Mouse (Mus musculus): ENCODE measurements at regions not wholly inside any gene's neighbourhood (a gene's known extent, or its start where the extent isn't known, plus 50 kb on each side); places are given as distances from the start of the nearest gene placed in this dataset.

DNA sequence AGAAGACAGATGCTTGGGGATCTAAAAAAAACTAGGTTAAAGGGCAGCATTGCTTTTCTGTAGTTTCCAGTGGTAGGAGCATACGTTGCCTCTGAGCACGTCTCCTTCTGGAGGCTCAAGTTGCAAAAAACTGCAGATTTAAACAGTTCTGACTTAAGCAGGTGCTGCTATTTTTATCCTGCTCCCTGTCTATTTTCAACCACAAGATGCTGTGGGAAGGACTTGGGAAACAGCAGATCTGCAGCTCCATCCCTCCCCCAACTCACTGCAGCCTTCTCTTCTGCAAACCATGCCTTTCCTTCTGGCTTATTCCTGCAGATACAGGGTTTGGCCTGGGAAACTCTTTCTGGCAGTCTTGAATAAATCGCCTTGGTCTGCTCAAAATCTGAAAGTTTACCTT is 422.1 kb downstream of the Brinp1 start:
- Histone ChIP-seq H3K4me1 (ENCODE audit: insufficient read depth) (no peaks in the 10 kb centered on the region), H3K36me3 (ENCODE audit: insufficient read depth) (no peaks in the 10 kb centered on the region), H3K27ac (ENCODE audit: low read depth, low read length) (no peak overlapping the region), H3K4me3 (ENCODE audit: low read depth, low read length) (no peak overlapping the region), H3K4me2 (ENCODE audit: low read depth) (no peak overlapping the region), H3K9me3 (ENCODE audit: low read length) (no peaks in the 10 kb centered on the region), H3K27me3 (ENCODE audit: insufficient read depth, low read length) (no peaks in the 10 kb centered on the region), H3K9ac (no peak overlapping the region)
- ATAC-seq, result 0 out of 2 replicates have a peak, but pooled peaks have one; percentile 18
- peak; percentile 11 for DNase-seq
- no peak for TF ChIP-seq CTCF (IDR thresholded peaks at IDR 0.05; ENCODE audit: low read depth)
- WGBS, result 75% methylated on average over 3 of the region's 3 CpGs

DNA sequence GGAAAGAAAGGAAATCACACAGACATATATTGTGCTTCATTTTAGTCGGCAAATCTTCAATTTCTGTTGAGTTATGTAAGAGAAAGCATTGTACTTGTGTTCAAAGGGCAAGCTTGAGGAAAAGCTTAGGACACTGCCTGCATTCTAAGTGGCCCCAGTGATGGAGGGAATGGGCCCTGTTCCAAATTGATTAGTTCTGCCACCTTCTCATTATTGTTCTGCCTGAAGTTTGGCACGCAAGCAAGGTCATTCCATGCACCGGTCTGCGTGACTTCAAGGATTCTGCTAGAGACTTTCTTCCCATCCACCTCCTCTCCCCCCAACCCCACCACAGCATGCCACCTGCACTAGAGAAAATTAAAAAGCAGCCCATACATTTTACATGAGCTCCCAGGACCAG is 466.2 kb downstream of the Brinp1 start:
- 57% methylated on average over 4 of the region's 4 CpGs for WGBS

DNA sequence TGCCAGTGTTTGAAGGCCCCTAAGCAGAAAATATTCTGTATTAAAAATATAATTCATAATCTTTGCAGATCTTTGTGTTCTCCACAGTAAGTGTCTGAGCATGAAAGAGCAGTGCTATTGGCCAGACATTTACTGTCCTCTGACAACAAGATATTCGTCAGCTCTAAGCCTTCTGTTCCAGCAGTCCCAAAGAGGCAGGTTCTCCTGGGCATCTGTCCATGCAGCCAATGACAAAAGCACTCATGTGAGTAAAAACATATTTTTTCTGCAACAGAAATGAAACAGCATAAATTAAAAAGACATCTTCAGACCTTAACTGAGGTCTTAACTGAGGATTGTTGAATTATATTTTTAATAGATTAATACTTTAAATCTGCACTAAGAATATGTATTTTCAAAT is 467.3 kb downstream of the Brinp1 start:
- Histone ChIP-seq H3K9me3 (ENCODE audit: low read length) (no peaks in the 10 kb centered on the region), H3K4me3 (ENCODE audit: low read depth, low read length) (no peak overlapping the region), H3K36me3 (ENCODE audit: insufficient read depth) (no peaks in the 10 kb centered on the region), H3K9ac (no peak overlapping the region), H3K27ac (ENCODE audit: low read depth, low read length) (no peak overlapping the region), H3K4me2 (ENCODE audit: low read depth) (no peak overlapping the region), H3K27me3 (ENCODE audit: insufficient read depth, low read length) (no peaks in the 10 kb centered on the region), H3K4me1 (ENCODE audit: insufficient read depth) (no peaks in the 10 kb centered on the region)
- DNase-seq, result no peak
- no peak for TF ChIP-seq CTCF (IDR thresholded peaks at IDR 0.05; ENCODE audit: low read depth)
- 51% methylated on average over 1 of the region's 1 CpGs for WGBS
- ATAC-seq, result no peak

More for the DNA sequence above, 466.2 kb downstream of the Brinp1 start:
- ATAC-seq (no peak), DNase-seq (no peak)
- H3K4me3 ChIP-seq (ENCODE audit: low read depth, low read length), result no peak overlapping the region
- H3K27ac ChIP-seq (ENCODE audit: low read depth, low read length), result no peak overlapping the region
- H3K9me3 ChIP-seq (ENCODE audit: low read length), result no peaks in the 10 kb centered on the region
- no peaks in the 10 kb centered on the region for H3K36me3 ChIP-seq (ENCODE audit: insufficient read depth)
- H3K27me3 ChIP-seq (ENCODE audit: insufficient read depth, low read length), result no peaks in the 10 kb centered on the region
- no peak overlapping the region for H3K9ac ChIP-seq
- TF ChIP-seq CTCF (IDR thresholded peaks at IDR 0.05; ENCODE audit: low read depth), result no peak
- H3K4me2 ChIP-seq (ENCODE audit: low read depth), result no peak overlapping the region
- no peaks in the 10 kb centered on the region for H3K4me1 ChIP-seq (ENCODE audit: insufficient read depth)

DNA sequence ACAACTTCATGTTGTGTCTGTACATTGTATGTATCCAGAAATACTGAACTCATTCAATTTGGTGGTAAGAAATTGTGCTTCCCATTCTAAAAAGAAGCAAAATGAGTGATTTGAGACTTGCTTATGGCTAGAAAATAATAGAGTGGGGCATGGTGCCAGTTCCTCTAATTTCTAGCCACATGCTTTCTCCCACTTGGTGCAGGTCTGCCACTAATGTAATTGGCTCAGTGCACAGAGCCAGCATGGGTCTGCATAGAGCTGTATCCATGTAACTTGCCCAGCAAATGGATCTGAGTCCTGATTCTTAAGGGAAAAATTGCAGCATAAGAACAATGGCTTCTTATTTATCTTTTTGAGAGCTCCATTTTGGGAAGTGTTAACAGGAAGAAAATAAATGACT is 492.4 kb downstream of the Brinp1 start:
- no peaks in the 10 kb centered on the region for H3K27me3 ChIP-seq (ENCODE audit: insufficient read depth, low read length)
- H3K4me2 ChIP-seq (ENCODE audit: low read depth), result no peak overlapping the region
- no peak for ATAC-seq
- H3K4me3 ChIP-seq (ENCODE audit: low read depth, low read length), result no peak overlapping the region
- no peak overlapping the region for H3K9ac ChIP-seq
- no peaks in the 10 kb centered on the region for H3K36me3 ChIP-seq (ENCODE audit: insufficient read depth)
- H3K27ac ChIP-seq (ENCODE audit: low read depth, low read length), result no peak overlapping the region
- no peak for TF ChIP-seq CTCF (IDR thresholded peaks at IDR 0.05; ENCODE audit: low read depth)
- no peaks in the 10 kb centered on the region for H3K9me3 ChIP-seq (ENCODE audit: low read length)
- peak; percentile 30 for DNase-seq
- H3K4me1 ChIP-seq (ENCODE audit: insufficient read depth), result no peaks in the 10 kb centered on the region

DNA sequence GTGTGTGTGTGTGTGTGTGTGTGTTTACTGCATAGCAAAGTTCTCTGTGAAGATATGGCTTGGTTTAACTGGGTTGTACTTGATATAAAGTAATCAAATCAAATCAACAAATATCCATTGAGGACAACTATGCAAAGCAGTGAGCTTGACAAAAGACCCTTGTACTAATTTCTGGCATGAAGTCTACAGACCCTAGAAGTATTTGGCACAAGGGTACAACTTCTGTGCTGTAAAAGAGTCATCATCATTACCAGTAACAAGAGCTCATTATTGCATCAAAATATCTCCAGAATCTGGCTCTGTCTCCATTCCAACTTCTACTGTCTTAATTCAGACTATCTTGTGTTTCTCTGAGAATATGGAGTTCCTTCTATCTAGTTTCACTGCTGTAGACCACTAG is 538.2 kb downstream of the Brinp1 start:
- DNase-seq (peak; percentile 5), ATAC-seq (no peak)
- Histone ChIP-seq H3K36me3 (ENCODE audit: insufficient read depth) (no peaks in the 10 kb centered on the region), H3K4me2 (ENCODE audit: low read depth) (no peak overlapping the region), H3K27ac (ENCODE audit: low read depth, low read length) (no peak overlapping the region), H3K9me3 (ENCODE audit: low read length) (no peaks in the 10 kb centered on the region), H3K9ac (no peak overlapping the region), H3K4me3 (ENCODE audit: low read depth, low read length) (no peak overlapping the region), H3K27me3 (ENCODE audit: insufficient read depth, low read length) (no peaks in the 10 kb centered on the region), H3K4me1 (ENCODE audit: insufficient read depth) (no peaks in the 10 kb centered on the region)
- no peak for TF ChIP-seq CTCF (IDR thresholded peaks at IDR 0.05; ENCODE audit: low read depth)

DNA sequence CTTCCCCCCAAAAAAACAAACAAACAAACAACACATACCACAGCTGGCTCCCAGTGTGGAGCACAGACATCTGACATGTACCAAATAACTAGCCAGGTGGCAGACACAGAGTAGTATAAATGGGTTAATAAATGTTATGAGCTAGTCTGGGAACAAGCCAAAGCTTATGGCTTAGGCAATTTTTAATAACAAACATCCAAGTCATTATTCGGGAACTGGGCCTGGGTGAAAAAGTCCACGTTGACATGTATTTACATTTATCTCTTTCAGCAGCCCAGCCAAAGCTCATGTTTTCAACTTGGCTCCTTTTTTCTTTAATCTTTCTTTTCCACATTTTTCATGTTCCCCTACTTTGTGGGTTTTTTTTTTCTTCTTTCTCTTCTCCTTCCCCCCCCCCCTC is 543.4 kb downstream of the Brinp1 start:
- no peak overlapping the region for H3K9ac ChIP-seq
- ATAC-seq (no peak), DNase-seq (no peak)
- H3K4me1 ChIP-seq (ENCODE audit: insufficient read depth), result no peaks in the 10 kb centered on the region
- no peak for TF ChIP-seq CTCF (IDR thresholded peaks at IDR 0.05; ENCODE audit: low read depth)
- WGBS, result 77% methylated on average over 2 of the region's 2 CpGs
- no peak overlapping the region for H3K27ac ChIP-seq (ENCODE audit: low read depth, low read length)
- no peak overlapping the region for H3K4me3 ChIP-seq (ENCODE audit: low read depth, low read length)
- no peaks in the 10 kb centered on the region for H3K36me3 ChIP-seq (ENCODE audit: insufficient read depth)
- no peaks in the 10 kb centered on the region for H3K27me3 ChIP-seq (ENCODE audit: insufficient read depth, low read length)
- H3K9me3 ChIP-seq (ENCODE audit: low read length), result no peaks in the 10 kb centered on the region
- H3K4me2 ChIP-seq (ENCODE audit: low read depth), result no peak overlapping the region

DNA sequence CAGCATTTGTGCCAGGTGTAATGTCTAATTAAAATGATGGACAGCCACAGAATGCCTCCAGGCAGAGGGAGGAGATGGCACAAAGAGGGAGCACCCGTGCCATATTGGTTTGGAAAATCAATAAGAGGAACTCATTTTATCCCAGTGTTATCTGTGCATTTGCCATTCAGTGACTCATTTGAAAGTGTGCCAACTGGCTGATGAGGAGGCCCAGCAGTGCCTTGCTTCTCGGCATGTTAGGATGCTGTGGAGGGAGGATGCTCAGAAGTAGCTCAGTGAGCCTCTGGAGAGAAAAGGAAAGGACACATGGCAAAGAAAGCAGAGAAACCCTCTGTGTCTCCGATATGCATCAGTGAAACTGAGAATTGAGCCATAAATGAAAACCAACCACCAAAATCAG is 549.8 kb downstream of the Brinp1 start:
- ATAC-seq (no peak), DNase-seq (peak; percentile 4)
- Histone ChIP-seq H3K36me3 (ENCODE audit: insufficient read depth) (no peaks in the 10 kb centered on the region), H3K9ac (no peak overlapping the region), H3K27me3 (ENCODE audit: insufficient read depth, low read length) (no peaks in the 10 kb centered on the region), H3K4me1 (ENCODE audit: insufficient read depth) (no peaks in the 10 kb centered on the region), H3K27ac (ENCODE audit: low read depth, low read length) (no peak overlapping the region), H3K4me2 (ENCODE audit: low read depth) (no peak overlapping the region), H3K4me3 (ENCODE audit: low read depth, low read length) (no peak overlapping the region), H3K9me3 (ENCODE audit: low read length) (no peaks in the 10 kb centered on the region)
- 42% methylated on average over 3 of the region's 3 CpGs for WGBS
- TF ChIP-seq CTCF (IDR thresholded peaks at IDR 0.05; ENCODE audit: low read depth), result no peak

DNA sequence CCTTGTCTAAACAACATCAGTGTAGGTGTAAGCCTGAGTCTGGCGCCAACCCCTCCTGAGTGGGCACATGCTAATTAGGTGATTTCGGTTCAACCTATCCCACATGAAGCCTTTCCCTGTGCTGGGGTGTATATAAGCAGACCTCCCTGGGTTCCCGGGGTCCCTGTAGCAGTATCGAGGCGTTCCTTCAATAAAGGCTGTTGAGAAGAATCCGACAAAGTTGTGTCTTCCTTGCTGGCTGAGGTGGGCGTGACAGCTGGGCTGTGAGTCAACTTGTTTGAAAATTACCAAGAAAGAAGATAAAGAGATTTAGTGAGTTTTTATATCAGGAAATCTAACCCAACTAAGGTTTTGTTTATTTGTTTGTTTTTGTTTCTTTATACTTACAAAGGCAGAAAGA is 567.1 kb downstream of the Brinp1 start:
- DNase-seq (no peak), ATAC-seq (no peak)
- no peaks in the 10 kb centered on the region for H3K27me3 ChIP-seq (ENCODE audit: insufficient read depth, low read length)
- H3K4me1 ChIP-seq (ENCODE audit: insufficient read depth), result no peaks in the 10 kb centered on the region
- H3K36me3 ChIP-seq (ENCODE audit: insufficient read depth), result no peaks in the 10 kb centered on the region
- no peak overlapping the region for H3K9ac ChIP-seq
- H3K27ac ChIP-seq (ENCODE audit: low read depth, low read length), result no peak overlapping the region
- H3K9me3 ChIP-seq (ENCODE audit: low read length), result no peaks in the 10 kb centered on the region
- no peak for TF ChIP-seq CTCF (IDR thresholded peaks at IDR 0.05; ENCODE audit: low read depth)
- 93% methylated on average over 7 of the region's 7 CpGs for WGBS
- no peak overlapping the region for H3K4me3 ChIP-seq (ENCODE audit: low read depth, low read length)
- H3K4me2 ChIP-seq (ENCODE audit: low read depth), result no peak overlapping the region
